In genomic region chr3:85005257-85005656, GRCm38 (mm10) we compare ENCODE assay signal across 30 mouse cellular contexts.
"Had no signal": no experiment of that assay in that cellular context is flagged by ENCODE, and none has a peak within 500 bp of the region (broad histone marks: within the 10 kb centered on the region; RNA-seq: fewer than 3 reads in every experiment).

No protein-coding gene starts in this region.

- H3K27me3 ChIP-seq: heart, embryonic 13.5 days; heart, embryonic 15.5 days; hindbrain, embryonic 12.5 days; limb, embryonic 12.5 days; liver, embryonic 13.5 days; liver, embryonic 15.5 days had no signal

- ATAC-seq: hindbrain, embryonic 16.5 days; inflammation-experienced regulatory T-cells, adult 6 months; liver, postnatal 0 days had no signal

- H3K27ac ChIP-seq: gastrocnemius, adult 2 months; heart, adult 2 months; heart, embryonic 13.5 days; heart, embryonic 15.5 days; hindbrain, embryonic 10.5 days; hindbrain, embryonic 12.5 days; hindbrain, embryonic 14.5 days; left cerebral cortex, adult 2 months; limb, embryonic 10.5 days; limb, embryonic 12.5 days; liver, embryonic 13.5 days; liver, embryonic 15.5 days had no signal

- H3K9me3 ChIP-seq: heart, embryonic 13.5 days; heart, embryonic 15.5 days; hindbrain, embryonic 10.5 days; hindbrain, embryonic 12.5 days; limb, embryonic 10.5 days; limb, embryonic 12.5 days; liver, embryonic 13.5 days; liver, embryonic 15.5 days had no signal

- H3K4me2 ChIP-seq: heart, embryonic 11.5 days; heart, embryonic 13.5 days; heart, embryonic 15.5 days; hindbrain, embryonic 12.5 days; hindbrain, embryonic 14.5 days; limb, embryonic 12.5 days; liver, embryonic 11.5 days; liver, embryonic 13.5 days; liver, embryonic 15.5 days had no signal

- H3K9ac ChIP-seq: heart, embryonic 13.5 days; heart, embryonic 15.5 days; hindbrain, embryonic 12.5 days; hindbrain, embryonic 14.5 days; limb, embryonic 12.5 days; liver, embryonic 13.5 days; liver, embryonic 15.5 days; liver, postnatal 0 days had no signal

- H3K36me3 ChIP-seq: heart, embryonic 13.5 days; heart, embryonic 15.5 days; hindbrain, embryonic 10.5 days; hindbrain, embryonic 12.5 days; limb, embryonic 10.5 days; limb, embryonic 12.5 days; liver, embryonic 13.5 days; liver, embryonic 15.5 days had no signal

- H3K4me3 ChIP-seq: gastrocnemius, adult 2 months; heart, adult 2 months; heart, embryonic 13.5 days; heart, embryonic 15.5 days; hindbrain, embryonic 10.5 days; hindbrain, embryonic 12.5 days; left cerebral cortex, adult 2 months; limb, embryonic 10.5 days; limb, embryonic 12.5 days; liver, embryonic 13.5 days; liver, embryonic 15.5 days had no signal

- H3K4me1 ChIP-seq: heart, embryonic 13.5 days; heart, embryonic 15.5 days; hindbrain, embryonic 12.5 days; limb, embryonic 10.5 days; limb, embryonic 12.5 days; liver, embryonic 13.5 days; liver, embryonic 15.5 days had no signal

- DNase-seq: gastrocnemius, adult 2 months; gastrocnemius, postnatal 10 days; gastrocnemius, postnatal 36 days; heart, adult 11 months; heart, adult 2 months; heart, postnatal 14 days; heart, postnatal 4 days; kidney, adult 11 months; kidney, adult 8-10 months; kidney, postnatal 10 days; kidney, postnatal 25 days; kidney, postnatal 4 days; layer of hippocampus, adult 9-11 months; layer of hippocampus, postnatal 36 days; liver; liver, embryonic 13.5 days; liver, postnatal 0 days had no signal
